Mouse (Mus musculus) heart, postnatal 0 days (tissue): ENCODE measurements around the gene Stpg3. TPM values are rescaled to one million over a fixed set of nuclear protein-coding genes. Genes with fewer than 3 reads are reported as not detected.
A peak's percentile ranks its signal among the peaks of the same experiment; 100 is the strongest.

Experiments used
- ATAC-seq: fragments of 200-750 bp; cut with Nextera tagmentation; 2 replicates; pipeline ENCODE4 v1.8.0; 2017; ENCODE audit warnings: low read depth, moderate number of reproducible peaks, moderate library complexity; ENCODE audit not compliant: insufficient read depth
- DNase-seq: peaks from one replicate; pipeline ENCODE4 v3.0.0-alpha.2; 2016; ENCODE audit warnings: low spot score
- H3K27ac ChIP-seq: fragments of 300-500 bp; sonication (generic); 2 replicates; pipeline ENCODE4 v1.5.1; 2014; ENCODE audit warnings: low read depth, mild to moderate bottlenecking
- H3K27me3 ChIP-seq: fragments of 300-500 bp; sonication (generic); 2 replicates; pipeline ENCODE4 v1.6.1; 2014; ENCODE audit warnings: low read length, mixed read lengths; ENCODE audit not compliant: control insufficient read depth, insufficient read depth
- H3K36me3 ChIP-seq: fragments of 300-500 bp; sonication (generic); replicated peaks from 2 replicates; pipeline ENCODE4 v1.6.1; 2014; ENCODE audit warnings: low read length, mixed read lengths; ENCODE audit not compliant: control insufficient read depth, insufficient read depth
- H3K4me1 ChIP-seq: fragments of 300-500 bp; sonication (generic); 2 replicates; pipeline ENCODE4 v1.6.1; 2014; ENCODE audit warnings: antibody characterized with exemption; ENCODE audit not compliant: control insufficient read depth, insufficient read depth
- H3K4me2 ChIP-seq: fragments of 300-500 bp; sonication (generic); 2 replicates; pipeline ENCODE4 v1.6.1; 2014; ENCODE audit warnings: low read depth, mild to moderate bottlenecking, low read length, moderate library complexity
- H3K4me3 ChIP-seq: fragments of 300-500 bp; sonication (generic); 2 replicates; pipeline ENCODE4 v1.5.1; 2014; ENCODE audit warnings: low read depth, low read length
- H3K9ac ChIP-seq: fragments of 300-500 bp; sonication (generic); replicated peaks from 2 replicates; pipeline ENCODE4 v1.6.1; 2014; ENCODE audit warnings: low read depth, low read length, mixed read lengths
- H3K9me3 ChIP-seq: fragments of 300-500 bp; sonication (generic); replicated peaks from 2 replicates; pipeline ENCODE4 v1.6.1; 2016; ENCODE audit warnings: low read length; ENCODE audit not compliant: control insufficient read depth
- CTCF ChIP-seq: IDR thresholded peaks from 2 replicates; pipeline ENCODE4 v1.5.1; 2016; ENCODE audit warnings: antibody characterized with exemption, control low read depth, low read depth
- EP300 ChIP-seq: IDR thresholded peaks from 2 replicates; pipeline ENCODE4 v1.6.1; 2016; ENCODE audit warnings: antibody characterized with exemption, low read depth
- WGBS: fragments of 180-500 bp; shearing (Covaris S2); extraction: QIAGEN DNeasy Blood & Tissue Kit; methylation state at CpG from one replicate; pipeline ENCODE4 v1.1.7; 2014; 5-methylcytosine and 5-hydroxymethylcytosine counted together
- polyA plus RNA-seq: library from polyadenylated mRNA; unstranded; fragments of >200 nt; fragmentation: Nextera tagmentation; extraction: Ambion mirVana; gene quantifications from 2 replicates; pipeline ENCODE4 v1.2.1, GENCODE M21; 2015
- total RNA-seq: library from RNA; depleted of rRNA; stranded (reverse); fragments of >200 nt; gene quantifications from 2 replicates; pipeline ENCODE4 v1.2.3, GENCODE M21; 2014; ENCODE audit warnings: low replicate concordance; rRNA removed

The Stpg3 gene
- total and polyA plus RNA-seq, 2 experiments from 2014 or later: not detected

DNA sequence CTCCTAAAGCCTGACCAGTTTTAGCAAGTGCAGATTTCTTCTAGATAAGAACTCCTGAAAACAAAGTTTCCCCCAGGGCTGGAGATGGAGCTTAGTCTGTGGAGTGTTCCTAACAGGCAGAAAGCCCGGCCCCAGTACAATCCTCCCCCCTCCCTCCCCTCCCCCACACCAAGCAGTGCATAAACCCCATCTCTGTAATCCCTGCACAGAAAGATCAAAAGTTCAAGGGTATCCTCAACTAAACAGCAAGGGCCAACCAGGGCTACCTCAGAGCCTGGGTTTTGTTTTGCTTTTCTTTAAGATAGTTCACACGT is 45.8 kb downstream of the Stpg3 start:
- DNase-seq: no peak
- Histone ChIP-seq H3K4me3 (peak overlapping the region; percentile 49), H3K27me3 (no peaks in the 10 kb centered on the region), H3K36me3 (no peaks in the 10 kb centered on the region), H3K4me2 (peak overlapping the region; percentile 74), H3K9ac (peak overlapping the region; percentile 46), H3K27ac (peak overlapping the region; percentile 58), H3K9me3 (no peaks in the 10 kb centered on the region), H3K4me1 (peaks cover 29% of the 10 kb centered on the region)
- ATAC-seq: no peak
- no peak for TF ChIP-seq EP300
- no peak for TF ChIP-seq CTCF
- WGBS: 23% methylated on average over 2 of the region's 2 CpGs

- ATAC-seq: peak; percentile 78
- Histone ChIP-seq H3K36me3 (no peaks in the 10 kb centered on the region), H3K9ac (peak overlapping the region; percentile 46), H3K27me3 (no peaks in the 10 kb centered on the region), H3K9me3 (no peaks in the 10 kb centered on the region), H3K4me3 (peak overlapping the region; percentile 49), H3K4me2 (peak overlapping the region; percentile 74), H3K4me1 (peaks cover 34% of the 10 kb centered on the region), H3K27ac (peak overlapping the region; percentile 58)
- peak; percentile 70 for DNase-seq
- TF ChIP-seq EP300 (peak; percentile 75; the same call in 1 of the 2 replicates), CTCF (no peak)
- WGBS: under 1% methylated on average over 27 of the region's 41 CpGs
These were observed 46.3 kb downstream of the Stpg3 start for GRCm38 (mm10) chr2:25167919-25168664.

GRCm38 (mm10) chr2:25167481-25167880 is 47.0 kb downstream of the Stpg3 start:
- peak overlapping the region; percentile 58 for H3K27ac ChIP-seq
- H3K4me1 ChIP-seq: peaks cover 38% of the 10 kb centered on the region
- TF ChIP-seq CTCF: no peak
- peak overlapping the region; percentile 74 for H3K4me2 ChIP-seq
- DNase-seq: no peak
- no peaks in the 10 kb centered on the region for H3K36me3 ChIP-seq
- peak; percentile 45 for ATAC-seq
- H3K4me3 ChIP-seq: peak overlapping the region; percentile 49
- peak overlapping the region; percentile 46; the same call in 1 of the 2 replicates for H3K9ac ChIP-seq
- 23% methylated on average over 4 of the region's 4 CpGs for WGBS
- H3K9me3 ChIP-seq: no peaks in the 10 kb centered on the region
- no peaks in the 10 kb centered on the region for H3K27me3 ChIP-seq

Other genes with a start within 250 kb of the Stpg3 start
Only the 30 nearest of the 32 such genes appear.
- gene Mrpl41, start 239.5 kb downstream of the Stpg3 start, total RNA-seq: 62.3 and 69.5 TPM in 2 replicates
- 194 and 197 TPM in 2 replicates for gene Mrpl41, start 239.5 kb downstream of the Stpg3 start, polyA plus RNA-seq
- 10.0 and 19.5 TPM in 2 replicates for gene Pnpla7, start 238.6 kb downstream of the Stpg3 start, total RNA-seq
- 9.5 and 10.9 TPM in 2 replicates for gene Pnpla7, start 238.6 kb downstream of the Stpg3 start, polyA plus RNA-seq
- gene Nsmf, start 160.3 kb downstream of the Stpg3 start, total RNA-seq: 68.3 and 86.7 TPM in 2 replicates
- gene Nsmf, start 160.3 kb downstream of the Stpg3 start, polyA plus RNA-seq: 33.5 and 36.0 TPM in 2 replicates
- gene Entpd8, start 134.3 kb downstream of the Stpg3 start, total RNA-seq: not detected in 2 replicates
- gene Entpd8, start 134.3 kb downstream of the Stpg3 start, polyA plus RNA-seq: not detected in 2 replicates
- gene Noxa1, start 119.5 kb downstream of the Stpg3 start, total RNA-seq: not detected in 2 replicates
- gene Noxa1, start 119.5 kb downstream of the Stpg3 start, polyA plus RNA-seq: not detected in 2 replicates
- 34.1 and 38.1 TPM in 2 replicates for gene Nrarp, start 33.9 kb downstream of the Stpg3 start, total RNA-seq
- 8.8 and 9.6 TPM in 2 replicates for gene Nrarp, start 33.9 kb downstream of the Stpg3 start, polyA plus RNA-seq
- 4.9 and 8.6 TPM in 2 replicates for gene Tor4a, start 17.8 kb downstream of the Stpg3 start, total RNA-seq
- gene Tor4a, start 17.8 kb downstream of the Stpg3 start, polyA plus RNA-seq: 4.4 and 5.2 TPM in 2 replicates
- 49.0 and 63.7 TPM in 2 replicates for gene Nelfb, start 3.1 kb downstream of the Stpg3 start, total RNA-seq
- 38.4 and 41.9 TPM in 2 replicates for gene Nelfb, start 3.1 kb downstream of the Stpg3 start, polyA plus RNA-seq
- gene Fam166a, start 4.1 kb upstream of the Stpg3 start, total RNA-seq: not detected in 2 replicates
- gene Fam166a, start 4.1 kb upstream of the Stpg3 start, polyA plus RNA-seq: 0.33 TPM in 1 of 2 replicates, not detected in the other
- gene Tubb4b, start 10.1 kb upstream of the Stpg3 start, total RNA-seq: 665 and 888 TPM in 2 replicates
- gene Tubb4b, start 10.1 kb upstream of the Stpg3 start, polyA plus RNA-seq: 217 and 244 TPM in 2 replicates
- not detected in 2 replicates for gene Slc34a3, start 19.7 kb upstream of the Stpg3 start, total RNA-seq
- not detected in 2 replicates for gene Slc34a3, start 19.7 kb upstream of the Stpg3 start, polyA plus RNA-seq
- gene Rnf224, start 22.1 kb upstream of the Stpg3 start, total RNA-seq: not detected in 2 replicates
- not detected in 2 replicates for gene Rnf224, start 22.1 kb upstream of the Stpg3 start, polyA plus RNA-seq
- 2.4 and 4.1 TPM in 2 replicates for gene Rnf208, start 27.6 kb upstream of the Stpg3 start, total RNA-seq
- gene Rnf208, start 27.6 kb upstream of the Stpg3 start, polyA plus RNA-seq: 0.92 and 1.1 TPM in 2 replicates
- gene Cysrt1, start 27.8 kb upstream of the Stpg3 start, total RNA-seq: not detected in 2 replicates
- not detected in 2 replicates for gene Cysrt1, start 27.8 kb upstream of the Stpg3 start, polyA plus RNA-seq
- gene AL732309.1, start 32.2 kb upstream of the Stpg3 start, total RNA-seq: 4.8 and 6.9 TPM in 2 replicates
- gene AL732309.1, start 32.2 kb upstream of the Stpg3 start, polyA plus RNA-seq: 0.97 and 1.6 TPM in 2 replicates
- gene Tmem203, start 40.8 kb upstream of the Stpg3 start, total RNA-seq: 35.3 and 42.0 TPM in 2 replicates
- 25.6 and 26.5 TPM in 2 replicates for gene Tmem203, start 40.8 kb upstream of the Stpg3 start, polyA plus RNA-seq
- 5.2 and 5.4 TPM in 2 replicates for gene Tprn, start 48.0 kb upstream of the Stpg3 start, total RNA-seq
- 3.6 and 3.7 TPM in 2 replicates for gene Tprn, start 48.0 kb upstream of the Stpg3 start, polyA plus RNA-seq
- 58.9 and 110 TPM in 2 replicates for gene Ssna1, start 57.8 kb upstream of the Stpg3 start, total RNA-seq
- 111 and 117 TPM in 2 replicates for gene Ssna1, start 57.8 kb upstream of the Stpg3 start, polyA plus RNA-seq
- 31.4 and 48.6 TPM in 2 replicates for gene Anapc2, start 57.8 kb upstream of the Stpg3 start, total RNA-seq
- gene Anapc2, start 57.8 kb upstream of the Stpg3 start, polyA plus RNA-seq: 41.0 and 46.5 TPM in 2 replicates
- gene Tmem210, start 73.5 kb upstream of the Stpg3 start, total RNA-seq: not detected in 2 replicates
- gene Tmem210, start 73.5 kb upstream of the Stpg3 start, polyA plus RNA-seq: not detected in 2 replicates
- not detected in 2 replicates for gene Lrrc26, start 75.3 kb upstream of the Stpg3 start, total RNA-seq
- 1.2 TPM in 1 of 2 replicates, not detected in the other for gene Lrrc26, start 75.3 kb upstream of the Stpg3 start, polyA plus RNA-seq
- 0.46 TPM in 1 of 2 replicates, not detected in the other for gene Grin1, start 104.5 kb upstream of the Stpg3 start, total RNA-seq
- gene Grin1, start 104.5 kb upstream of the Stpg3 start, polyA plus RNA-seq: not detected in 2 replicates
- 20.1 and 41.2 TPM in 2 replicates for gene Man1b1, start 117.7 kb upstream of the Stpg3 start, total RNA-seq
- 18.8 and 19.5 TPM in 2 replicates for gene Man1b1, start 117.7 kb upstream of the Stpg3 start, polyA plus RNA-seq
- gene Dpp7, start 141.7 kb upstream of the Stpg3 start, total RNA-seq: 9.0 and 13.2 TPM in 2 replicates
- 4.3 and 4.6 TPM in 2 replicates for gene Dpp7, start 141.7 kb upstream of the Stpg3 start, polyA plus RNA-seq
- 1.3 and 10.9 TPM in 2 replicates for gene Uap1l1, start 151.0 kb upstream of the Stpg3 start, total RNA-seq
- gene Uap1l1, start 151.0 kb upstream of the Stpg3 start, polyA plus RNA-seq: 13.0 and 14.3 TPM in 2 replicates
- gene Sapcd2, start 157.7 kb upstream of the Stpg3 start, total RNA-seq: 14.0 and 26.1 TPM in 2 replicates
- gene Sapcd2, start 157.7 kb upstream of the Stpg3 start, polyA plus RNA-seq: 5.6 and 6.4 TPM in 2 replicates
- gene Entpd2, start 181.2 kb upstream of the Stpg3 start, total RNA-seq: 7.9 and 44.8 TPM in 2 replicates
- gene Entpd2, start 181.2 kb upstream of the Stpg3 start, polyA plus RNA-seq: 3.5 and 4.2 TPM in 2 replicates
- 43.0 and 49.7 TPM in 2 replicates for gene Npdc1, start 184.7 kb upstream of the Stpg3 start, total RNA-seq
- 21.0 and 24.5 TPM in 2 replicates for gene Npdc1, start 184.7 kb upstream of the Stpg3 start, polyA plus RNA-seq
- not detected in 2 replicates for gene Fut7, start 208.6 kb upstream of the Stpg3 start, total RNA-seq
- not detected in 2 replicates for gene Fut7, start 208.6 kb upstream of the Stpg3 start, polyA plus RNA-seq
- gene Abca2, start 214.1 kb upstream of the Stpg3 start, total RNA-seq: 27.6 and 32.0 TPM in 2 replicates
- gene Abca2, start 214.1 kb upstream of the Stpg3 start, polyA plus RNA-seq: 2.4 and 3.6 TPM in 2 replicates